Mouse (Mus musculus) midbrain, embryonic 14.5 days (tissue): Measurements from ENCODE around the gene Vamp2. TPM values are rescaled to one million over a fixed set of nuclear protein-coding genes. Genes with fewer than 3 reads are reported as not detected.

Source experiments
- ATAC-seq: fragments of 200-750 bp; cut with Nextera tagmentation; 2 replicates; pipeline ENCODE4 v1.8.0; 2017; ENCODE audit warnings: moderate number of reproducible peaks, moderate library complexity; ENCODE audit not compliant: low FRiP score, low TSS enrichment
- DNase-seq: peaks from one replicate; pipeline ENCODE4 v3.0.0-alpha.2; 2015
- H3K27ac ChIP-seq: fragments of 300-500 bp; sonication (generic); replicated peaks from 2 replicates; pipeline ENCODE4 v1.5.1; 2014; ENCODE audit warnings: mild to moderate bottlenecking, low read depth, low read length, moderate library complexity
- H3K27me3 ChIP-seq: fragments of 300-500 bp; sonication (generic); 2 replicates; pipeline ENCODE4 v1.6.1; 2014; ENCODE audit warnings: low read length, control low read depth, mixed read lengths; ENCODE audit not compliant: control insufficient read depth, insufficient read depth
- H3K36me3 ChIP-seq: fragments of 300-500 bp; sonication (generic); 2 replicates; pipeline ENCODE4 v1.6.1; 2014; ENCODE audit warnings: low read length, control low read depth; ENCODE audit not compliant: control insufficient read depth, insufficient read depth
- H3K4me1 ChIP-seq: fragments of 300-500 bp; sonication (generic); 2 replicates; pipeline ENCODE4 v1.6.1; 2014; ENCODE audit warnings: mild to moderate bottlenecking, antibody characterized with exemption, low read length, control low read depth; ENCODE audit not compliant: control insufficient read depth, insufficient read depth
- H3K4me2 ChIP-seq: fragments of 300-500 bp; sonication (generic); 2 replicates; pipeline ENCODE4 v1.6.1; 2014; ENCODE audit warnings: mild to moderate bottlenecking, low read length, moderate library complexity
- H3K4me3 ChIP-seq: fragments of 300-500 bp; sonication (generic); replicated peaks from 2 replicates; pipeline ENCODE4 v1.5.1; 2014; ENCODE audit warnings: low read depth, low read length
- H3K9ac ChIP-seq: fragments of 300-500 bp; sonication (generic); replicated peaks from 2 replicates; pipeline ENCODE4 v1.6.1; 2014; ENCODE audit warnings: mild to moderate bottlenecking, low read length, moderate library complexity
- H3K9me3 ChIP-seq: fragments of 300-500 bp; sonication (generic); 2 replicates; pipeline ENCODE4 v1.6.1; 2016; ENCODE audit warnings: low read length, control low read depth, mixed read lengths; ENCODE audit not compliant: control insufficient read depth
- WGBS: fragments of 180-500 bp; shearing (Covaris S2); extraction: QIAGEN DNeasy Blood & Tissue Kit; methylation state at CpG from one replicate; pipeline ENCODE4 v1.1.7; 2014; 5-methylcytosine and 5-hydroxymethylcytosine counted together
- polyA plus RNA-seq: library from polyadenylated mRNA; unstranded; fragments of >200 nt; fragmentation: Nextera tagmentation; extraction: Ambion mirVana; gene quantifications from 2 replicates; pipeline ENCODE4 v1.2.1, GENCODE M21; 2014

The Vamp2 gene
- polyA plus RNA-seq, 1 experiment from 2014 or later, result 260 TPM

DNA sequence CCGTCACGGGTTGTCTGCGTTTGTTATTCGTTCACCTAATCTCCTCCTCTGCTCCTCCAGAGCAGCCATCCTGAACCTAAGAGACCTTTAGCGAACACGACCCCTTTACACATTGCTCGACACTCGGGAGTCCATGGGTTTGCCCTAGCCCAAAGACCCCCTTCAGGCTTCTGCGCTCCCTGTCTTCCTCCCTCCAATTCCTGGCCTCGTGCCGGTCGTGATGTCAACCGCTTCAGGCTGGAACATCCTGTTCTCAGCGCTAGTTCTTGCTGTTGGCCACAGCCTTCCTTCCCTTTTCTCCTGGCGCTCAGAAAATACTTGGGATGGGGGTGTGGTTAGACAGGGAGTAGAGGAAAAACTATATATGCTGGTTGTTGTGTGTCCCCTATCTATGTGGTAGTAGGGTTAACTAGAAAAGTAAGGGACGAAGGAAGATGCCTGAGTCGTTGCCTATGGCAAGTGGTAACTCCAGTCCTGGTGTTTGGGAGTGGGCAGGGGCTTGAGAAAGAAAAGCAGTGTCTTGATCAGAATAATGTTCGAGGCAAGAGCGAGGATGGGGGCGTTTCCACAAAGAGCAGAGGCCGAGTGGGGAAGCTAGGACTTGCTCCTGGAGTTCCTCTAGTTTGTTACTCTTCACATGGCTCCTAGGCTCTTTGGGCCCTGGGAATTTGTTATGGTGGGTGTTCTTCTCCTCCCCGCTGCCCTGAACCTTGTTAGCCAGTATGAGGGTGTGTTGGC, 11.1 kb downstream of the Vamp2 start:
- Histone ChIP-seq H3K9ac (peak overlapping the region; percentile 54), H3K9me3 (no peaks in the 10 kb centered on the region), H3K27ac (peak overlapping the region; percentile 75), H3K4me2 (peak overlapping the region; percentile 85), H3K4me1 (peaks cover 46% of the 10 kb centered on the region), H3K36me3 (peaks cover 37% of the 10 kb centered on the region), H3K4me3 (peak overlapping the region; percentile 52), H3K27me3 (no peaks in the 10 kb centered on the region)
- DNase-seq (peak; percentile 61), ATAC-seq (no peak)
- WGBS, result 1% methylated on average over 22 of the region's 22 CpGs

DNA sequence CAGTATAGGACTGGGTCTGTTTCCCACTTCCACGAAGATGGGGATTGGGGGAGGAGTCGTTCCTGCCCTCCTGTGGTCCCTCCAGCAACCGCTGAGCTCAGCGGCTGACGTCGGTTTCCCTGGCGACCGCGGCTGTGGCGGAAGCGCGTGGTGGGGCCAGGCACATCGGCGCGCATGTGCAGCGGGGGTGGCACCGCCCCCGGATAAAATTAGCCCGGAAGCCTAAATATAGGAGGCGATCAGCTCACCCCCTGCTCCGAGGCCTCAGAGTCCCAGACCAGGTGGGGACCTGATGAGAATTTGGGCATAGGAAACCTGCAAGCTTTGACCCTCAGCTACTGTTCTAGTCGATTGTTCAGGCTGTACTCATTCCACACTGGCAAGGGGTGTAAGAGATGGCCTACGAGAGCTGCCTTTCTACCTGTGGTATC, 11.6 kb downstream of the Vamp2 start:
- Histone ChIP-seq H3K36me3 (peaks cover 43% of the 10 kb centered on the region), H3K4me1 (peaks cover 44% of the 10 kb centered on the region), H3K9me3 (no peaks in the 10 kb centered on the region), H3K27me3 (no peaks in the 10 kb centered on the region), H3K27ac (peak overlapping the region; percentile 75), H3K4me3 (peak overlapping the region; percentile 52), H3K4me2 (peak overlapping the region; percentile 85), H3K9ac (peak overlapping the region; percentile 54)
- ATAC-seq (peak; percentile 9; the same call in 1 of the 2 replicates), DNase-seq (peak; percentile 91)
- under 1% methylated on average over 23 of the region's 23 CpGs for WGBS

DNA sequence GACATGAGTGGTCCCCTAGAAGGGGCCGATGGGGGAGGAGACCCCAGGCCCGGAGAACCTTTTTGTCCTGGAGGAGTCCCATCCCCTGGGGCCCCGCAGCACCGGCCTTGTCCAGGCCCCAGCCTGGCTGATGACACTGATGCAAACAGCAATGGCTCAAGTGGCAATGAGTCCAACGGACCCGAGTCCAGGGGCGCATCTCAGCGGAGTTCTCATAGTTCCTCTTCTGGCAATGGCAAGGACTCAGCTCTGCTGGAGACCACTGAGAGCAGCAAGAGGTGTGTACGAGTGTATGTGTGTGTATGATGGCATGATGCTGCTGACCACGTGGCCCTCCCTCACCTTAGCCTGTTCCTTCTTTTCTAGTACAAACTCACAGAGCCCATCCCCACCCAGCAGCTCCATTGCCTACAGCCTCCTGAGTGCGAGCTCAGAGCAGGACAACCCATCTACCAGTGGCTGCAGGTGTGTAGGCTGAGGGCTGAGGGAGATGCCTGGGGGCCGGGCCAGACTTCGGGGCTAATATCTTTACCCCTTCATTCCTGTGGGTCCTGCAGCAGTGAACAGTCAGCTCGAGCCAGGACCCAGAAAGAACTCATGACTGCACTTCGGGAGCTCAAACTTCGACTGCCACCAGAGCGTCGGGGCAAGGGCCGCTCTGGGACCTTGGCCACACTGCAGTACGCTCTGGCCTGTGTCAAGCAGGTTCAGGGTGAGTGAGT, 12.5 kb downstream of the Vamp2 start:
- Histone ChIP-seq H3K4me1 (peaks cover 37% of the 10 kb centered on the region), H3K9ac (peak overlapping the region; percentile 54), H3K4me3 (peak overlapping the region; percentile 52), H3K36me3 (peaks cover 51% of the 10 kb centered on the region), H3K4me2 (peak overlapping the region; percentile 85), H3K27me3 (no peaks in the 10 kb centered on the region), H3K27ac (no peak overlapping the region), H3K9me3 (no peaks in the 10 kb centered on the region)
- ATAC-seq (no peak), DNase-seq (no peak)
- WGBS, result 90% methylated on average over 20 of the region's 20 CpGs

DNA sequence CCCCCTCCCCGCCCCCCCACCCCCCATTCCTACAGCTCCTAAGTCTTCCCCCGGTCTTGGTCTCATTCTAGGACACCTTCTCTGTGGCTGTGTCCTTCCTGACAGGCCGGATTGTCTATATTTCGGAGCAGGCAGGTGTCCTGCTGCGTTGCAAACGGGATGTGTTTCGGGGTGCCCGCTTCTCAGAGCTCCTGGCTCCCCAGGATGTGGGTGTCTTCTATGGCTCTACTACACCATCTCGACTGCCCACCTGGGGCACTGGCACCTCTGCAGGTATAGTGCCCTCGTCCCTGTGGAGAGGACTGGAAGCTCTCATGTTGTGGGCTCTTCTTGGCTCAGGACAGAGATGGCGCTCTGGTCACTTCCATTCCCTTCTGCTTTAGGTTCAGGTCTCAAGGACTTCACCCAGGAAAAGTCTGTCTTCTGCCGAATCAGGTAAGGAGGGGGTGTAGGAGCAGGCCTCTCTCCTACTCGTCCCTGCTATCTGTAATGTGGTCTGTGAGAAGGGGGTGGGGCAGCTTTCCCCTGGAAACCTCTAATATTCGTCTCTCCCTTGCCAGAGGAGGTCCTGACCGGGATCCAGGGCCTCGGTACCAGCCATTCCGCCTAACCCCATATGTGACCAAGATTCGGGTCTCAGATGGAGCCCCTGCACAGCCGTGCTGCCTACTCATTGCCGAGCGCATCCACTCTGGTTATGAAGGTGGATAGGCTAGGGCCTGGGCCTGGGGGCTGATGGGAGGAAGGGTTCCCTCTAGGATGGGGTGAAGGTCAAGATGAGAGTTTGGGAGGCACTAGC, 13.5 kb downstream of the Vamp2 start:
- Histone ChIP-seq H3K4me2 (no peak overlapping the region), H3K36me3 (peaks cover 61% of the 10 kb centered on the region), H3K9me3 (no peaks in the 10 kb centered on the region), H3K4me1 (peaks cover 32% of the 10 kb centered on the region), H3K27me3 (no peaks in the 10 kb centered on the region), H3K27ac (no peak overlapping the region), H3K9ac (no peak overlapping the region), H3K4me3 (no peak overlapping the region)
- DNase-seq (no peak), ATAC-seq (no peak)
- WGBS, result 93% methylated on average over 21 of the region's 21 CpGs

DNA sequence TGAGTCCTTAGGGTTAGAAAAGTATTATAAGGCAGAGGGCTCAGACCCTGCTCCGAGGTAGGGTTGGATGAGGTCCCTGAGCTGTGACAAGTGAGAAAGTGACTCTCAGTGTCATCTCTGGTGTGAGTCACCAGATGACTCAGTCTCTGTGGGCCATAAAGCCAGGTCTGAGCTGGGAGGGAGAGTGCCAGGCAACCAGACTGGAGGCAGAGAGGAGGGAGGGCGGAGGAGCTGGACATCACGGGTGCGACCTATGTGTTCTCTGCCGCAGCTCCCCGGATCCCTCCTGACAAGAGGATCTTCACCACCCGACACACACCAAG, 14.1 kb downstream of the Vamp2 start:
- Histone ChIP-seq H3K27ac (no peak overlapping the region), H3K4me3 (no peak overlapping the region), H3K4me1 (peaks cover 26% of the 10 kb centered on the region), H3K9me3 (no peaks in the 10 kb centered on the region), H3K27me3 (no peaks in the 10 kb centered on the region), H3K9ac (no peak overlapping the region), H3K4me2 (no peak overlapping the region), H3K36me3 (peaks cover 66% of the 10 kb centered on the region)
- no peak for ATAC-seq
- no peak for DNase-seq
- 96% methylated on average over 7 of the region's 7 CpGs for WGBS

DNA sequence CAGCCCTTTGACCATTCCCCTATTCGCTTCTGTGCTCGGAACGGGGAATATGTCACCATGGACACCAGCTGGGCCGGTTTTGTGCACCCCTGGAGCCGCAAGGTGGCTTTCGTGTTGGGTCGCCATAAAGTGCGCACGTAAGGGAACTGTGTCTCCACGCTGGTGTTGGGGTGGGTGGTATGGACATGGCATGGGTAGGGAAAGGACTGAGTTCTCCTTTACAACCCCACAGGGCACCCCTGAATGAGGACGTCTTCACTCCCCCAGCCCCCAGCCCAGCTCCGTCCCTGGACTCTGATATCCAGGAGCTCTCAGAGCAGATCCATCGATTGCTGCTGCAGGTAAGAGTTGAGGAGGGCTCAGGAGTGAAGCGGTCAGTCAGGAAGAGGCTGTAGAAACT, 14.8 kb downstream of the Vamp2 start:
- ATAC-seq (no peak), DNase-seq (no peak)
- no peak overlapping the region for H3K27ac ChIP-seq
- H3K4me2 ChIP-seq, result no peak overlapping the region
- no peaks in the 10 kb centered on the region for H3K27me3 ChIP-seq
- 94% methylated on average over 14 of the region's 14 CpGs for WGBS
- H3K4me1 ChIP-seq, result peaks cover 19% of the 10 kb centered on the region
- no peak overlapping the region for H3K9ac ChIP-seq
- H3K36me3 ChIP-seq, result peaks cover 74% of the 10 kb centered on the region
- no peaks in the 10 kb centered on the region for H3K9me3 ChIP-seq
- H3K4me3 ChIP-seq, result no peak overlapping the region

DNA sequence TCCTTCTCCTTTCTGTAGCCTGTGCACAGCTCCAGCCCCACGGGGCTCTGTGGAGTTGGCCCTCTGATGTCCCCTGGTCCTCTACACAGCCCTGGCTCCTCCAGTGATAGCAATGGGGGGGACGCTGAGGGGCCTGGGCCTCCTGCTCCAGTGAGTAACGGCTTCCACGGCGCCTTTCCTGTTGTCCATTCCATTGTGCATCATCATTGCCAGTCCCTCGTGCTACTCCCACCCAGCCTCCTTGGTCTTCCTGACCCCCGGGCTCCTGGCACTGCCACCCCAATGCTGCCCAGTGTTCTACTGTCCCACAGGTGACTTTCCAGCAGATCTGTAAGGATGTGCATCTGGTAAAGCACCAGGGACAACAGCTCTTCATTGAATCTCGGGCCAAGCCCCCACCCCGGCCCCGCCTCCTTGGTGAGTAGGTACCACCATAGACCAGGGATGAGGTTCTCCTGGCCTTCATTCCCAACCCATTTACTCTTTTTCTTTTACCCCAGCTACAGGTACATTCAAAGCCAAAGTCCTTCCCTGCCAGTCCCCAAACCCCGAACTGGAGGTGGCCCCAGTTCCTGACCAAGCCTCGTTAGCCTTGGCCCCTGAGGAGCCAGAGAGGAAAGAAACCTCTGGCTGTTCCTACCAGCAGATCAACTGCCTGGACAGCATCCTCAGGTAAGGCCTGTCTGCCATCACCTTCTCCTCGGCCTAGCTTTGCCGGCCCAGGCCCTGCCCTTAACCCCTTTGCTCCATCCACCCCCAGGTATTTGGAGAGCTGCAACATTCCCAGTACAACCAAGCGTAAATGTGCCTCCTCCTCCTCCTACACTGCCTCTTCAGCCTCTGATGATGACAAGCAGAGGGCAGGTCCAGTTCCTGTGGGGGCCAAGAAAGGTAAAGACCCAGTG, 15.5 kb downstream of the Vamp2 start:
- H3K36me3 ChIP-seq, result peaks cover 79% of the 10 kb centered on the region
- WGBS, result 90% methylated on average over 15 of the region's 15 CpGs
- no peak overlapping the region for H3K4me3 ChIP-seq
- no peak overlapping the region for H3K4me2 ChIP-seq
- H3K9ac ChIP-seq, result no peak overlapping the region
- H3K27me3 ChIP-seq, result no peaks in the 10 kb centered on the region
- H3K27ac ChIP-seq, result no peak overlapping the region
- ATAC-seq (no peak), DNase-seq (no peak)
- H3K4me1 ChIP-seq, result peaks cover 12% of the 10 kb centered on the region
- H3K9me3 ChIP-seq, result no peaks in the 10 kb centered on the region

DNA sequence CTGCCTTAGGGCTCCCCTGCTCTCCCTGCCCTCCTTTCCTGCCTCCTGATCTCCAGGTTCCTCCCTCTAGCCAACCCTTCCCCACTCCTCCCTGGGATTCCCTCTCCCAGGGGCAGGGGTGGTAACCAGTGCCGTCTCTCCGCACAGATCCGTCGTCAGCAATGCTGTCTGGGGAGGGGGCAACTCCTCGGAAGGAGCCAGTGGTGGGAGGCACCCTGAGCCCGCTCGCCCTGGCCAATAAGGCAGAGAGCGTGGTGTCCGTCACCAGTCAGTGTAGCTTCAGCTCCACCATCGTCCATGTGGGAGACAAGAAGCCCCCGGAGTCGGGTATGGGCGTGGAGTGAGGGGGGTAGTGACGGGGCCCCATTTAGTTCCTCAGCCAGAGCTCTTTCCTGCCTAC, 16.2 kb downstream of the Vamp2 start:
- peaks cover 86% of the 10 kb centered on the region for H3K36me3 ChIP-seq
- 92% methylated on average over 14 of the region's 14 CpGs for WGBS
- DNase-seq (no peak), ATAC-seq (no peak)
- no peak overlapping the region for H3K4me3 ChIP-seq
- peaks cover 7% of the 10 kb centered on the region for H3K4me1 ChIP-seq
- no peak overlapping the region for H3K9ac ChIP-seq
- H3K27me3 ChIP-seq, result no peaks in the 10 kb centered on the region
- no peaks in the 10 kb centered on the region for H3K9me3 ChIP-seq
- H3K4me2 ChIP-seq, result no peak overlapping the region
- H3K27ac ChIP-seq, result no peak overlapping the region
